Mouse (Mus musculus) testis, adult 2 months (tissue): ENCODE data around the gene Tnk2.

Source experiments
- CTCF ChIP-seq: fragments of 200-500 bp; IDR thresholded peaks from 2 replicates; pipeline ENCODE4 v1.5.1; 2012; ENCODE audit warnings: low read depth, mild to moderate bottlenecking, inconsistent platforms, low read length, moderate library complexity; ENCODE audit not compliant: control insufficient read depth, insufficient read depth, insufficient replicate concordance
- POLR2A ChIP-seq: fragments of 200-500 bp; IDR thresholded peaks from 2 replicates; pipeline ENCODE4 v1.6.1; 2012; ENCODE audit warnings: low read depth, mild to moderate bottlenecking, inconsistent platforms, low read length, moderate library complexity; ENCODE audit not compliant: control insufficient read depth

DNA sequence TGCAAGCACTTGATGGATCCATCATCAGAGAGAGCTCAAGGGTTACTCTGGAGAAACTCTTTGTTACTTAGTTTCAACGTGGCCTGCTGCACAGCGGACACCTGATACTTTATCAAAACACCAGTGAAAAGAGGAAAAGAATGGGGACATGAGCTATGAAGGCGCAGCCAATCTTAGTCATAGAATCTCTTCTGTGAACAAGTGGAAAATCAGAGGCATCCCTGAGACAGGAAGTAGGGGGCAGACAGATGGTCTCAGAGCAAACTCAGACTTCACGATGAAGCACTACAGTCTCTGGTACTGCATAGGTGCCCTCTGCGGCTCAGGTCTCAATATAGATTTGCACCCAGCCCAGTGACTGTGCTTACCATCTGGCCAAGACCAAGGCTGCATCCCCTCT lies 49.0 kb upstream of the Tnk2 start:
- TF ChIP-seq CTCF (no peak), POLR2A (no peak)
